Mouse (Mus musculus) embryonic facial prominence, embryonic 11.5 days (tissue): ENCODE results near the gene Rtbdn. TPM values are rescaled to one million over a fixed set of nuclear protein-coding genes. Genes with fewer than 3 reads are reported as not detected.

Experiments
- ATAC-seq: fragments of 200-750 bp; cut with Nextera tagmentation; replicated peaks from 2 replicates; pipeline ENCODE4 v1.8.0; 2017; ENCODE audit warnings: low read depth; ENCODE audit not compliant: insufficient number of reproducible peaks, low FRiP score, low TSS enrichment
- DNase-seq: peaks from one replicate; pipeline ENCODE4 v3.0.0-alpha.2; 2015; ENCODE audit warnings: low spot score
- H3K27ac ChIP-seq: fragments of 300-500 bp; sonication (generic); replicated peaks from 2 replicates; pipeline ENCODE4 v1.5.1; 2014; ENCODE audit warnings: mild to moderate bottlenecking, low read depth, low read length, control low read depth
- H3K27me3 ChIP-seq: fragments of 300-500 bp; sonication (generic); 2 replicates; pipeline ENCODE4 v1.6.1; 2014; ENCODE audit warnings: mild to moderate bottlenecking, low read length, moderate library complexity, mixed read lengths; ENCODE audit not compliant: control insufficient read depth, insufficient read depth
- H3K36me3 ChIP-seq: fragments of 300-500 bp; sonication (generic); replicated peaks from 2 replicates; pipeline ENCODE4 v1.6.1; 2014; ENCODE audit warnings: low read depth, mild to moderate bottlenecking, low read length, moderate library complexity, mixed read lengths; ENCODE audit not compliant: control insufficient read depth, insufficient read depth
- H3K4me1 ChIP-seq: fragments of 300-500 bp; sonication (generic); 2 replicates; pipeline ENCODE4 v1.6.1; 2014; ENCODE audit warnings: low read length, mixed read lengths; ENCODE audit not compliant: control insufficient read depth, insufficient read depth
- H3K4me2 ChIP-seq: fragments of 300-500 bp; sonication (generic); 2 replicates; pipeline ENCODE4 v1.6.1; 2014; ENCODE audit warnings: low read depth, mild to moderate bottlenecking, control low read depth, low read length, moderate library complexity
- H3K4me3 ChIP-seq: fragments of 300-500 bp; sonication (generic); 2 replicates; pipeline ENCODE4 v1.5.1; 2014; ENCODE audit warnings: low read depth, low read length, control low read depth
- H3K9ac ChIP-seq: fragments of 300-500 bp; sonication (generic); replicated peaks from 2 replicates; pipeline ENCODE4 v1.6.1; 2014; ENCODE audit warnings: mild to moderate bottlenecking, control low read depth, low read length
- H3K9me3 ChIP-seq: fragments of 300-500 bp; sonication (generic); replicated peaks from 2 replicates; pipeline ENCODE4 v1.6.1; 2016; ENCODE audit warnings: mild to moderate bottlenecking, low read length, inconsistent platforms, mixed read lengths; ENCODE audit not compliant: control insufficient read depth
- WGBS: fragments of 180-500 bp; shearing (Covaris S2); extraction: QIAGEN DNeasy Blood & Tissue Kit; methylation state at CpG from one replicate; pipeline ENCODE4 v1.1.7; 2014; 5-methylcytosine and 5-hydroxymethylcytosine counted together
- polyA plus RNA-seq: library from polyadenylated mRNA; unstranded; fragments of >200 nt; fragmentation: Nextera tagmentation; extraction: Ambion mirVana; gene quantifications from 2 replicates; pipeline ENCODE4 v1.2.1, GENCODE M21; 2014

The Rtbdn gene
- polyA plus RNA-seq, 1 experiment from 2014 or later = not detected

DNA sequence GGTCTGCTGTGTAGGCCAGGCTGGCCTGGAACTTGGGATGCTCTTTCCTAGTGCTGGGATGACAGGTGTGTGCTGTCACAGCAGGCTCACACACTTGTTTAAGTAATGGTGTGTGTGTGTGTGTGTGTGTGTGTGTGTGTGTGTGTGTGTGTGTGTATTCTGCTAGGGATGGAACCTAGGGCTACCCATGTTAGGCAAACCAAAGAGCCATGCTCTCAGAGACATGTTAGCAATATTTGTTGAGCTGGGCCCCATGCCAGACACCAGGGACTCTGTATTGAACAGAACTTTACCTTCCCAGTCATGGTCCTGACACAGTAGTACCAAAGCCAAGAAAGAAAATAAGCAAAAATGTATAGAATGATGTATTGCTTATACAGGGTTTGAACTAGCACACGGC is 19.3 kb upstream of the Rtbdn start:
- no peaks in the 10 kb centered on the region for H3K9me3 ChIP-seq
- ATAC-seq = no peak
- DNase-seq = no peak
- H3K27ac ChIP-seq = no peak overlapping the region
- no peak overlapping the region for H3K4me2 ChIP-seq
- H3K9ac ChIP-seq = no peak overlapping the region
- H3K36me3 ChIP-seq = no peaks in the 10 kb centered on the region
- peaks cover 13% of the 10 kb centered on the region for H3K27me3 ChIP-seq
- WGBS = 86% methylated on average over 1 of the region's 1 CpGs
- H3K4me3 ChIP-seq = no peak overlapping the region
- no peaks in the 10 kb centered on the region for H3K4me1 ChIP-seq

DNA sequence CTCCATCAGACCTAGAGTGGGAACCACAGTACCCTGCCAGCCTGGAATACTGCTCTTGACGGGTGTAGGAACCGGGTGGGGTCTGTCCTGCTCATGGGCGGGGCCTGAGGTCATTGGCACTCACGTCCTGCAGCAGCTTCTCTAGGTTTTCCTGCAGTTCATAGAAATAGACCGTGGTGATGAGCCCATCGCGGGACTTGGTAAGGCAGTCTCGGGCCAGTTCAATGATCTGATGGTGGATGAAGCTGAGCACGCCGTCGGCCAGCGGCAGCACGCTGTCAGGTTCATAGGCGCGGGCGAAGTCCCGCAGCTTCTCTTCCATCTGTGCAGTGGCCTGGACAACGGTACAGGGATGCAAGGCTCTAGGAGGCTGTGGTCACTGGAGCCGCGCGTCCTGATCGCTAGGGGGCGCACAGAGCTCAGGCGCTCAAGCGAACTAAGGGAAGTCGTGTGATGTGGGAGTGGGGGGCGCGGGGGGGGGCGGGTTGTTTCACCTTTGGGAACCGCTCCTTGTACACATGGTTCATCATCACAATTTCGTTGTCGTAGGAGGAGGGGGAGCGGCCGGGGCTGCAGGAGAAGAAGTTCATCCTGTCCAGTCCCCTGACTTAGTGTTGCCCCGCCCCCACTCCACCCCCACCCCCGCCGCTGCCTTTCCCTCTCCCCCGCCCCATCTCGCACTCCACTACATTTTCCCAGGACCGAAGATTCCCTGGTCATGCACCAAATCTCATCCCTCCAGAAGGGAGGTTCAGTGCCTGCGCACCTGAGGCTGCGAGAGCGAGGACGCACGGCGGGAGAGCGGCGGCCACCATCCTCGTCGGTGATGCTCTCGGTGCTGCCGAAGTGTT is 18.1 kb upstream of the Rtbdn start:
- ATAC-seq (peak; percentile 76), DNase-seq (peak; percentile 88)
- Histone ChIP-seq H3K9ac (peak overlapping the region; percentile 25; the same call in 1 of the 2 replicates), H3K4me3 (peak overlapping the region; percentile 34), H3K27ac (no peak overlapping the region), H3K4me2 (peak overlapping the region; percentile 68), H3K4me1 (no peaks in the 10 kb centered on the region), H3K27me3 (peaks cover 13% of the 10 kb centered on the region), H3K36me3 (no peaks in the 10 kb centered on the region), H3K9me3 (no peaks in the 10 kb centered on the region)
- WGBS = 2% methylated on average over 52 of the region's 52 CpGs

DNA sequence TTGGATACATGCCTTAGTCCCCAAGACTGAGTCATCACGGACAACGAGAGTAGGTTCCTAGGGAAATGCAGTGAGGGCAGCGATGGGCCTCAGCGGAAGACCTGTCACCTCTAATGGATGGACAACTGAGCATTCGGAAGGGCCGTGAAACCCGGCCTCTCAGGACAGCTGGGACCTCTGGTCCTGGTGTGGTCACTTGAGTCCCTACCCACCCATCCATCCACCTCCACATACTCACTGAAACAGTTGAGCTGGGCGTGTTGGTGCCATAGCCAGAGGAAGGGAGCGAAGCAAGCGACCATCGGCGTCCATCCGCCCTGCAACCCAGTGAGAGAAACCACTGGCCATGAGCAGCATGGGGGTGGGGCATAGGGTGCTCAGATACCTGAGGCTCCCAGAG is 16.2 kb upstream of the Rtbdn start:
- no peak overlapping the region for H3K4me3 ChIP-seq
- H3K9ac ChIP-seq = no peak overlapping the region
- 86% methylated on average over 13 of the region's 13 CpGs for WGBS
- H3K27me3 ChIP-seq = peaks cover 28% of the 10 kb centered on the region
- DNase-seq = no peak
- no peak for ATAC-seq
- no peak overlapping the region for H3K27ac ChIP-seq
- no peak overlapping the region for H3K4me2 ChIP-seq
- peaks cover 5% of the 10 kb centered on the region; the same call in 1 of the 2 replicates for H3K4me1 ChIP-seq
- no peaks in the 10 kb centered on the region for H3K9me3 ChIP-seq
- no peaks in the 10 kb centered on the region for H3K36me3 ChIP-seq

DNA sequence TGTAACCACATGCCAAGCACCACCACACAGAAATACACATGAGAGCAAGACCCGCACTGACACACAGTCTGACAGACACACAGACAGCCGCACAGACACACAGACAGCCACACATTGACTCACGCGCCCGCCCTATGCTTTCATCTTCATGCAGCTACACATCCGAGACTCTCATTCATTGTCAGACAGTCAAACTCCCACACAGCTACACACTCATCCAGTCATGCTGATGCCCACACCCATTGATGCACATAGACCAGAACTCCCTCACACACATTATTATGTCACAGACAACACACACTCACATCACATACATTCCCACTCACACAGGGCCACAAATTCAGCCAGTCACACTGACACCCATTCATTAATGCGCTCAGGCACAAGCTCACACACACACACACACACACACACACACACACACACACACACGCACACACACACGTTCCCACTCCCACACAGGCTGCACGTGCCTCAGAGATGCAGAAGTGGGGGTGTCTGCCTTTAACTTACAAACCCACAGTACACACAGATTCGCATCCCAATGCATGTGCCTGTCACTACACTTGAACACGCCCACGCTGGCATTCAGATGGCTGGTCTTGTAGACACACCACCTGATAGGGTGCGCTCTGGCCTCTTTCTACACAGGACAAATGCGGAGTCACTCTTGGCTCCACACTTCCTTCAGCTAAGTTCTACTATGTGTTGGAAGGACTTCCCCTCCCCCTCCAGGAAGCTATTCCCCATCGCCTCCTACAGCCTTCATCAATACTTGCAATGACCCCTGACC is 12.8 kb upstream of the Rtbdn start:
- WGBS = 80% methylated on average over 16 of the region's 16 CpGs
- H3K4me3 ChIP-seq = no peak overlapping the region
- no peaks in the 10 kb centered on the region for H3K36me3 ChIP-seq
- H3K9me3 ChIP-seq = no peaks in the 10 kb centered on the region
- DNase-seq = no peak
- H3K9ac ChIP-seq = no peak overlapping the region
- peaks cover 9% of the 10 kb centered on the region for H3K4me1 ChIP-seq
- H3K27ac ChIP-seq = no peak overlapping the region
- ATAC-seq = no peak
- peaks cover 47% of the 10 kb centered on the region for H3K27me3 ChIP-seq
- no peak overlapping the region for H3K4me2 ChIP-seq

DNA sequence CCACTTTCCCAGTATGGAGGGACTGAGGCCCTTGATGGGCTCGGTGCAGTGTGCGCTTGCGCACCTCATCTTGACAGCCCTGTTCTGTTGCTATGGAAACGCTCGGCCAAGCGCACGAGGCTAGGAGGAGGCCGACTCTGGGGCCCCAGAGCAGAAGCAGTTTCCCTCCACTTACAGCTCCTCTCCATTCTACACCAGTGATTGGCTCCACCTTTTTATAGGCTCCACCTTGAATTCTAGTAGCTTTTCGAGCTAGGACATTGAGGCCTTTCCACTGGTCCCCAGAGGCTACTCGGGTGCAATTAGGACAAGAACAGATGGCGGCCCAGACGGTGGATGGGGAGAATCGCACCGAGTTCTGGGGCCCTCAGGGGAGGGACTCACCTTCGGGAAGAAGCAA is 11.9 kb upstream of the Rtbdn start:
- Histone ChIP-seq H3K4me2 (peak overlapping the region; percentile 16), H3K4me1 (peaks cover 9% of the 10 kb centered on the region), H3K27me3 (peaks cover 40% of the 10 kb centered on the region), H3K9me3 (no peaks in the 10 kb centered on the region), H3K36me3 (no peaks in the 10 kb centered on the region), H3K4me3 (no peak overlapping the region), H3K27ac (no peak overlapping the region), H3K9ac (no peak overlapping the region)
- peak; percentile 57 for ATAC-seq
- peak; percentile 83 for DNase-seq
- 2% methylated on average over 15 of the region's 15 CpGs for WGBS

DNA sequence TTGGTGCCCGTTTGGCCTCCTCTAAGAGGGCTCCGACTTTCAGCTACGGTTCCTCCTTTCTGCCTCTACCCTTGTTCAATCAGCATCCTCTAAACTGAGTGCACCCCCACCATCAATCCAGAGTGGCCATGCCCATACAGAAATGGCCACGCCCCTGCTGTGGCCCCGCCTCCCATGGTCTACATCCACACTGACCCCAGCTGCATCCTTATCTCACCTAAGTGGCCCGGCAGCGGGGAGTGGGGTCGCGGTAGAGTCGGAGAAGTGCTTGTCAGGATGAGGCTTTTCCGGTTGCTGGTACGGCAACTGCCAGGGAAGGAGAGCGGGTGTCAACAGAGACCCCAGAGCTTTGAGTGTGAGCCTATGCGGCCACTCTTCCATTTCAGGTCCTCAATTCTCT is 11.3 kb upstream of the Rtbdn start:
- ATAC-seq (peak; percentile 35; the same call in 1 of the 2 replicates), DNase-seq (no peak)
- Histone ChIP-seq H3K4me2 (peak overlapping the region; percentile 2; the same call in 1 of the 2 replicates), H3K4me3 (no peak overlapping the region), H3K9ac (no peak overlapping the region), H3K36me3 (no peaks in the 10 kb centered on the region), H3K27ac (no peak overlapping the region), H3K9me3 (no peaks in the 10 kb centered on the region), H3K27me3 (peaks cover 37% of the 10 kb centered on the region), H3K4me1 (peaks cover 9% of the 10 kb centered on the region)
- WGBS = 3% methylated on average over 14 of the region's 14 CpGs

DNA sequence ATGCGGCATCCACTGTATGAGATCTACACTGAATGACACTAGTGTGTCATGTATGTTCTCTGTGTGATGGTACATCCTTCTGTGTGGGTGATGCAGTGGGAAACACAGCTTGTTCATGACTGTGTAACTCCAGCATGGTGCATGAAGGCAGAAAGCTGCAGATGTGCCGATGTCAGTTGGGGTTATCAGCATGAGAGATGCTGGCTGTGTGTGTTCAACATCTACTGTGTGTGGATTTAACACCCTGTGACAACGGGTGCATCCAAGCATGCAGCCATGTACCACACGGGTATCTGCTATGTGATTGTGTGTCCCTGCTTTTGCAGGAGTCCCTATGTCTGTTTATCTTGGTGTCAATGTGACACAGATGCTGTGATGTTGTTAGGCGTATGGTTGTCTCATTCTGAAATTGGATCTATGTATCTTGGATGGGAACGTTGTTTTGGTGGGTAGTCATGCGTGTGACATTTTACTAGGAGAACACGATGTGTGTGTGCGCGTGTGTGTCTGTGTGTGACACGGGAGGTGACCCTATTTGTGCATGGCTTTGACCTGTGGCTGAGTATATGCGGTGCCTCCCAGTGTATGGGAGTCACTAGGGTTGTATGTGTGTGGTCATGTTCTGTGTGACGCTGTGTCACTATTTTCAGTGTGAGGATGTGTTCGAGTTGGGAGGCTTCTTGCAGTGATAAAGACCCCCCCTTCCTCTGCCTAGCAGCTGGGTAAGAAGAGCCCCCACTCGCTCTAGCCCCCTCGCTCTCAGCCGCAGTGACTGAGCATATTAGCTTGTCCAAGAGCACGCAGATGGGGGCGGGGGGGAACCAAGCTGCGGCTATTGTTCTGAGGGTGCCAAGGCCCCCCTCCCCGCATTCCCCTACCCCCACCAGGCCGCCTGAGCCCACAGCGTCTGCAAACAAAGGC is 10.5 kb upstream of the Rtbdn start:
- 22% methylated on average over 22 of the region's 23 CpGs for WGBS
- Histone ChIP-seq H3K9ac (peak overlapping the region; percentile 57), H3K4me1 (peaks cover 9% of the 10 kb centered on the region), H3K4me2 (peak overlapping the region; percentile 87), H3K9me3 (no peaks in the 10 kb centered on the region), H3K27me3 (peaks cover 37% of the 10 kb centered on the region), H3K4me3 (peak overlapping the region; percentile 42), H3K27ac (no peak overlapping the region), H3K36me3 (no peaks in the 10 kb centered on the region)
- ATAC-seq = 0 out of 2 replicates have a peak, but pooled peaks have one; percentile 37
- DNase-seq = no peak
